Mouse (Mus musculus): ENCODE data around the gene Olfr487. TPM values are rescaled to one million over a fixed set of nuclear protein-coding genes. Genes with fewer than 3 reads are reported as not detected.
"Not testable (repeated sequence)": the region's sequence is repeated elsewhere in the genome, so short reads cannot be mapped to it uniquely, and the experiment has no call there.

The Olfr487 gene
- polyA plus RNA-seq (2015; fragmentation: Nextera tagmentation; extraction: Ambion mirVana): not detected in 2 replicates

DNA sequence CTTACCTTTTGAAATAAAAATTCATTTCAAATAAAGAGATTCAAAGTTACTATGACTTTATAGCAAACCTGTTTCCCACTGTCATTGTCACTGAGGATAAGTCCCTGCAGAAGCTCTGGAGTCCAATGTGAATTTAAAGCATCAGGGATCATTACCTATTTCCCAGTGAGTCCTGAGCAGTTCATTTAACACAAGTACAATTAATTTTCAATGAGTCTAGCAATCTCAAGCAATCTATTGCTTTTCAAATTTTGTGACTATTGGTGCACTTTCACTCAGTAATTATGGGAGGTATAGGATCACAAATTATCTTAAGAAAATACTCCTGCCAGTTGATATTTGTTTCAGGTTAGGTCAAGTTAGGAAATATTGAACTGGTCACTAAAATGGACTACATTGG, at the start of gene Olfr487:
Olfr487 (minus strand) TSS at position 101 of the 400 bp plus-strand sequence.
- not testable (repeated sequence) for H3K36me3 ChIP-seq; H3K9me3 ChIP-seq; H3K4me1 ChIP-seq; H3K27ac ChIP-seq; H3K27me3 ChIP-seq; ATAC-seq (ENCODE audit: insufficient number of reproducible peaks, low FRiP score, low TSS enrichment, low read depth); H3K4me2 ChIP-seq; H3K9ac ChIP-seq; H3K4me3 ChIP-seq

DNA sequence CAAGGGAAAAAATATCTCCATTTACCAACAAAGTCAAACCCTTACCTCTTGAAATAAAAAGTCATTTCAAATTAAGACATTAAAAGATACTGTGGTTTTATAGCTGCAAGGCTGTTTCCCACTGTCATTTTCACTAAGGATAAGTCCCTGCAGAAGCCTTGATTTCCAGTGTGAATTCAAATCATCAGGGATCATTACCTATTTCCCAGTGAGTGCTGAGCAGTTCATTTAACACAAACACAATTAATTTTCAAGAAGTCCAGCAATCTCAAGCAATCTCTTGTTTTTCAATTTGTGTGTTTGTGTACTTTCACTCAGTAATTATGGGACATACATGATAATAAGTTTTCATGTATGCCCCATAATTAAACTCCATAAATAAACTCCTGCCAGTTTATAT, 43.8 kb upstream of the Olfr487 start, which contains the start of gene Olfr488:
Olfr488 (minus strand) TSS at position 101 of the 400 bp plus-strand sequence.
- no peak within 1 kb of the TSS for H3K27ac ChIP-seq
- no peaks in the 10 kb centered on the region for H3K36me3 ChIP-seq
- no peak for ATAC-seq (ENCODE audit: insufficient number of reproducible peaks, low FRiP score, low TSS enrichment, low read depth)
- no peaks in the 10 kb centered on the region for H3K4me1 ChIP-seq
- H3K4me3 ChIP-seq: no peak within 1 kb of the TSS
- no peaks in the 10 kb centered on the region for H3K9me3 ChIP-seq
- no peaks in the 10 kb centered on the region for H3K27me3 ChIP-seq
- no peak within 1 kb of the TSS for H3K4me2 ChIP-seq
- no peak within 1 kb of the TSS for H3K9ac ChIP-seq

DNA sequence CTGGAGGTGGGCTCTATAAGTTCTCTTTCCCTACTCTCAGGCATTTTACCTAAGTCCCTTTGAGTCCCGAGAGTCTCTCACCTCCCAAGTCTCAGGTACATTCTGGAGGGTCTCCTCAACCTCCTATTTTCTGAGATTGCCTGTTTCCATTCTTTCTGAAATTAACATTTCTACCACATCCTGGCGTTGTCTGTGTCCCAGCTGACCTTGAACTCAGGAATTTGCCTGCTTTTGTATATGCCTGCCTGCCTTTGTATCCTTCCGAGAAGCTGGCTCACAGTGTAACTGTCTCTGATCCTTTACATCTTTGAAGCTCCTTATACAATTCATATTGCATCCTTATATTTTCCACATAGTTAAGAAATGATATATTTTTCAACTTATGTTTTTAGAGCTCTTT, 19.1 kb upstream of the Olfr487 start:
- WGBS: 72% methylated on average over 3 of the region's 3 CpGs
- Histone ChIP-seq H3K27me3 (no peaks in the 10 kb centered on the region), H3K9me3 (no peaks in the 10 kb centered on the region), H3K36me3 (no peaks in the 10 kb centered on the region), H3K4me1 (no peaks in the 10 kb centered on the region), H3K27ac (no peak overlapping the region), H3K4me3 (no peak overlapping the region), H3K9ac (no peak overlapping the region), H3K4me2 (no peak overlapping the region)
- no peak for ATAC-seq (ENCODE audit: insufficient number of reproducible peaks, low FRiP score, low TSS enrichment, low read depth)

DNA sequence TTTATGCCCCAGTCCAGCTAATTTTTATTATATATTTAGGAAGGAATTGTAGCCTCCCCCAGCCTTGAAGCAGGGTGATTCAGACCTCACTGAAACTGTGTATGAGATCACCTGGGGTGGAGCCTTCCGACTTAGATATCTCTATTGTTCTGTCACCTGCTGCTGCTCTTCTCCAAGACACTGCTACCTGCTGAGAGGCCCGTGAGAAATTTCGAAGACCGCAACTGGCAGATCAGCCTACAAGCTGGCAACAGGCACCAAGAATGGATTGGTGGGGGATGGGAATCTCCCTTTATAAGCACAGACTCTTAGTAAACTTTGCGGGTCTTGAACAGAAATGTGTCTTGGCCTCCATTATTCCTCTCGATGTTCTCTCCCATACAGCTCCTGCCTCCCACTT, 17.5 kb downstream of the Olfr487 start:
- H3K9me3 ChIP-seq: no peaks in the 10 kb centered on the region
- H3K27ac ChIP-seq: no peak overlapping the region
- no peaks in the 10 kb centered on the region for H3K27me3 ChIP-seq
- no peak overlapping the region for H3K4me2 ChIP-seq
- no peak for ATAC-seq (ENCODE audit: insufficient number of reproducible peaks, low FRiP score, low TSS enrichment, low read depth)
- H3K4me3 ChIP-seq: no peak overlapping the region
- H3K4me1 ChIP-seq: no peaks in the 10 kb centered on the region
- H3K9ac ChIP-seq: no peak overlapping the region
- no peaks in the 10 kb centered on the region for H3K36me3 ChIP-seq
- 64% methylated on average over 6 of the region's 6 CpGs for whole genome bisulfite sequencing

DNA sequence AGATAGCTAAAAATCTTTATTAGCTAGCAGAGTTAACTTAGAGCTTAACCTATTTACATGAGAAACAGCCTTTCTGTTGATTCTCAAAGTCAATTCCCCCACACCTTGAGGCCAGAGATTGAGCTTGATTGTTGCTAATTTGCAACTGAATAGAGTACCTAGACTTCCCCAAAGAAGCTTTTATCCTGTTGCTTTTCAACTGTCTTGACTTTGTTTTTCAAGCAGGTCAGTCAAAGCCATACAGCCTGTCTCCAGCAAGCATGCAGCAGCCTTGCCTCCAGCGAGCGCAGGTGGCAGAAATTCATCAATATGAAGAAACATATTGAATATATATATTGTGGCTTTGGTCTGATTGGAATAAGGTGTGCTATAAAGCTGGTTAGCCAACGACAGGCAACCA, 18.1 kb downstream of the Olfr487 start:
- not testable (repeated sequence) for H3K9ac ChIP-seq; H3K27me3 ChIP-seq; H3K36me3 ChIP-seq; ATAC-seq (ENCODE audit: insufficient number of reproducible peaks, low FRiP score, low TSS enrichment, low read depth); H3K9me3 ChIP-seq; H3K4me3 ChIP-seq; H3K4me2 ChIP-seq; H3K27ac ChIP-seq; H3K4me1 ChIP-seq
- WGBS: 57% methylated on average over 3 of the region's 3 CpGs

DNA sequence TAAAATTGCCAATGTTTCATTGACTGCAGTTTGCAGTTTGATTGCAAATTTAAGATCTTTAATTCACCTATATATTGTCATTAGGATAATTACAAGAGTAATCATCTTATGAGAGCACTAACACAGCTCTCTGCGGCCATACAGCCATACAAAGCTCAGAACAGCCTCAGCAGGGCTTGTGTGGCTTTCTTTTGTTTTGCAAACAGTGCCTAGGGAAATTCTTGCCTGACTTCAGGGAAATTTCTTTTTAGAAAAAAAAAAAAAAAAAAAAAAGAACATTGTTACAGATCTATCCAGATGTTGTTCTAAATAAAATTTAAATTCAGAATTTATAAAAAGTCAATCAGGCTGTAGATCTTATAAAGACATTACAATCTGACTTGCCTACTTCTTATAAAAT, 21.7 kb downstream of the Olfr487 start:
- not testable (repeated sequence) for H3K4me3 ChIP-seq; H3K27me3 ChIP-seq; H3K4me1 ChIP-seq; H3K9me3 ChIP-seq; ATAC-seq (ENCODE audit: insufficient number of reproducible peaks, low FRiP score, low TSS enrichment, low read depth); H3K36me3 ChIP-seq; H3K4me2 ChIP-seq; H3K27ac ChIP-seq; H3K9ac ChIP-seq
- 65% methylated on average over 1 of the region's 1 CpGs for WGBS

DNA sequence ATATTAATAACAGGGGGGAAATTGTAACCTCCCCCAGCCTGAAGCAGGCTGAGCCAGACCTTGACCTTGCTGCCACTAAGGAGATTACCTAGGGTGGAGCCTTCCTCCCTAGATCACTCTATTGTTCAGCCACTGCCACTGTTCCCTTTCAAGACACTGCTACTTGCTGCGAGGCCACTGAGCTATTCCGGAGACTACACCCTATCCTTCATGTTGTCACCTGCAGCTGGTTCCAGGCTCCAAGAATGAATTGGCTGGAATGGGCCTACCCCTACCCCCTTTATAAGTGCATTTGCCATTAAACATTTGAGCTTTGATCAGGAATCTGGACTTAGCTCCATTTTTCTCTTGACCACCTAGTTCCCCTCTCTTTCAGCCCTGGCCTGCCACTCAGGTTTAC, 23.2 kb downstream of the Olfr487 start:
- not testable (repeated sequence) for H3K4me1 ChIP-seq; H3K9me3 ChIP-seq; H3K9ac ChIP-seq; ATAC-seq (ENCODE audit: insufficient number of reproducible peaks, low FRiP score, low TSS enrichment, low read depth); H3K27ac ChIP-seq; H3K4me2 ChIP-seq; H3K27me3 ChIP-seq; H3K36me3 ChIP-seq; H3K4me3 ChIP-seq
- WGBS: 63% methylated on average over 2 of the region's 2 CpGs

DNA sequence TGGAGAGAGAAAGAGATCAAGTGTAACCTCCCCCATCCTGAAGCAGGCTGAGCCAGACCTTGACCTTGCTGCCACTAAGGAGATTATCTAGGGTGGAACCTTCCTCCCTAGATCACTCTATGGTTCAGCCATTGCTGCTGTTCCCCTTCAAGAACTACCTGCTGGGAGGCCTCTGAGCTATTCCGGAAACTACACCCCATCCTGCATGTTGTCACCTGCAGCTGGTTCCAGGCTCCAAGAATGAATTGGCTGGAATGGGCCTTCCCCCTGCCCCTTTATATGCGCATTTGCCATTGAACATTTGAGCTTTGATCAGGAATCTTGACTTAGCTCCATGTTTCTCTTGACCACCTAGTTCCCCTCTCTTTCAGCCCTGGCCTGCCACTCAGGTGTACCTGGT, 29.2 kb downstream of the Olfr487 start:
- not testable (repeated sequence) for H3K9ac ChIP-seq; H3K4me2 ChIP-seq; H3K36me3 ChIP-seq; H3K9me3 ChIP-seq; ATAC-seq (ENCODE audit: insufficient number of reproducible peaks, low FRiP score, low TSS enrichment, low read depth); H3K27me3 ChIP-seq; H3K4me1 ChIP-seq; H3K27ac ChIP-seq; H3K4me3 ChIP-seq
- 94% methylated on average over 2 of the region's 2 CpGs for WGBS

DNA sequence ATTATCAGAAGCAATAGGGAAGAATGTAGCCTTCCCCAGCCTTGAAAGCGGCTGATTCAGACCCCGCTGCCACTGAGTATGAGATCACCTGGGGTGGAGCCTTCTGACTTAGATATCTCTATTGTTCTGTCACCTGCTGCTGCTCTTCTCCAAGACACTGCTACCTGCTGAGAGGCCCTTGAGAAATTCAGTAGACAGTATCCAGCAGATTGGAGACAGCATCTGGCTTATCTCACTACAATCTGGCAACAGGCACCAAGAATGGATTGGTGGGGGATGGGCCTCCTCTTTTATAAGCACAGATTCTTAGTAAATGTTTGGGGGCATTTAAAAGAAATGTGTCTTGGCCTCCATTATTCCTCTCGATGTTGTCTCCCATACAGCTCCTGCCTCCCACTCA, 30.0 kb downstream of the Olfr487 start:
- H3K9me3 ChIP-seq; H3K9ac ChIP-seq; H3K4me1 ChIP-seq; H3K27me3 ChIP-seq; H3K27ac ChIP-seq; H3K36me3 ChIP-seq; H3K4me3 ChIP-seq; ATAC-seq (ENCODE audit: insufficient number of reproducible peaks, low FRiP score, low TSS enrichment, low read depth); H3K4me2 ChIP-seq: not testable (repeated sequence)
- WGBS: 80% methylated on average over 3 of the region's 3 CpGs

DNA sequence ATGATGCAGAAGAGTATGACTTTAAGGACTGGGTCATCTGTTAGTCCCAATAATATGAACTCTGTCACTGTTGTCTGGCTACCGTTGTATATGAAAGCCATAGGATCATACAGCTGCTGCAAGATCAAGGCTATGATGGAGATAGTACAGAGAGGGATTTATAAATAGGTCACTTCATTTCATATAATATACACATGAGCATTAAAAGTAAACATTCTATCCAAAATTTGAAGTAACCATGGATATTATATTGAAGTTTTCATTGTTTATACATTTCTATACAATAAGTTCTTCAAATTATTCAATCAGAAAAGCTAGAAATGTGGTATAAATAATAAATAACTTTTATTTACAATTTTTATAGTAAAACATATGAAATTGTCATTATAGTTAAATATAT, 41.8 kb downstream of the Olfr487 start, which contains the start of gene Olfr486:
Olfr486 (minus strand) TSS at position 101 of the 400 bp plus-strand sequence.
- not testable (repeated sequence) for H3K4me2 ChIP-seq; H3K4me1 ChIP-seq; H3K9ac ChIP-seq; ATAC-seq (ENCODE audit: insufficient number of reproducible peaks, low FRiP score, low TSS enrichment, low read depth); H3K36me3 ChIP-seq; H3K4me3 ChIP-seq; H3K9me3 ChIP-seq; H3K27ac ChIP-seq; H3K27me3 ChIP-seq
- WGBS: 79% methylated on average over 1 of the region's 1 CpGs

DNA sequence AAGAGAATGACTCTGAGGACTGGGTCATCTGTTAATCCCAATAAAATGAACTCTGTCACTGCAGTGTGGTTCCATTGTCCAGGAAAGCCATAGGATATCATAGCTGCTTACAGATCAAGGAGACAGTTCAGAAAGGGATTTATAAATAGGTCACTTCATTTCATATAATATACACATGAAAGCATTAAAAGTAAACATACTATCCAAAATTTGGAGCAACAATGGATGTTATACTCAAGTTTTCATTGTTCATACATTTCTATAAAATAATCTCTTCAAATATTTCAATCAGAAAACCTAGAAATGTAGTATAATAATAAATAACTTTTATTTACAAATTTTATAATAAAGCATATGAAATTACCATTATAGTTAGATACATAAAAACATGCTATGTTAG, 54.7 kb downstream of the Olfr487 start, which contains the start of gene Olfr485:
Olfr485 (minus strand) TSS at position 101 of the 400 bp plus-strand sequence.
- Histone ChIP-seq H3K27me3 (no peaks in the 10 kb centered on the region), H3K4me2 (no peak within 1 kb of the TSS), H3K9ac (no peak within 1 kb of the TSS), H3K4me1 (no peaks in the 10 kb centered on the region), H3K9me3 (no peaks in the 10 kb centered on the region), H3K27ac (no peak within 1 kb of the TSS), H3K36me3 (no peaks in the 10 kb centered on the region), H3K4me3 (no peak within 1 kb of the TSS)
- ATAC-seq (ENCODE audit: insufficient number of reproducible peaks, low FRiP score, low TSS enrichment, low read depth): no peak
